Mouse (Mus musculus) kidney, postnatal 0 days (tissue): ENCODE data around the gene Rpa1. TPM values are rescaled to one million over a fixed set of nuclear protein-coding genes. Genes with fewer than 3 reads are reported as not detected.

Experiments used
- ATAC-seq: fragments of 200-750 bp; cut with Nextera tagmentation; replicated peaks from 2 replicates; pipeline ENCODE4 v1.8.0; 2017; ENCODE audit warnings: low read depth, moderate number of reproducible peaks, moderate TSS enrichment, moderate library complexity; ENCODE audit not compliant: low FRiP score
- DNase-seq: peaks from one replicate; pipeline ENCODE4 v3.0.0-alpha.2; 2016; ENCODE audit warnings: low spot score
- H3K27ac ChIP-seq: fragments of 300-500 bp; sonication (generic); 2 replicates; pipeline ENCODE4 v1.5.1; 2014; ENCODE audit warnings: mild to moderate bottlenecking
- H3K27me3 ChIP-seq: fragments of 300-500 bp; sonication (generic); 2 replicates; pipeline ENCODE4 v1.6.1; 2014; ENCODE audit warnings: low read length, mixed read lengths; ENCODE audit not compliant: insufficient read depth
- H3K36me3 ChIP-seq: fragments of 300-500 bp; sonication (generic); 2 replicates; pipeline ENCODE4 v1.6.1; 2014; ENCODE audit warnings: low read length, mixed read lengths; ENCODE audit not compliant: insufficient read depth
- H3K4me1 ChIP-seq: fragments of 300-500 bp; sonication (generic); replicated peaks from 2 replicates; pipeline ENCODE4 v1.6.1; 2014; ENCODE audit warnings: antibody characterized with exemption, low read length, mixed read lengths; ENCODE audit not compliant: insufficient read depth
- H3K4me2 ChIP-seq: fragments of 300-500 bp; sonication (generic); 2 replicates; pipeline ENCODE4 v1.6.1; 2014; ENCODE audit warnings: mild to moderate bottlenecking, low read length, moderate library complexity, mixed read lengths
- H3K4me3 ChIP-seq: fragments of 300-500 bp; sonication (generic); replicated peaks from 2 replicates; pipeline ENCODE4 v1.5.1; 2014; ENCODE audit warnings: low read depth, low read length
- H3K9ac ChIP-seq: fragments of 300-500 bp; sonication (generic); 2 replicates; pipeline ENCODE4 v1.6.1; 2014; ENCODE audit warnings: low read depth, low read length
- H3K9me3 ChIP-seq: fragments of 300-500 bp; sonication (generic); replicated peaks from 2 replicates; pipeline ENCODE4 v1.6.1; 2016; ENCODE audit warnings: low read length, inconsistent platforms, mixed read lengths
- CTCF ChIP-seq: IDR thresholded peaks from 2 replicates; pipeline ENCODE4 v1.5.1; 2016; ENCODE audit warnings: antibody characterized with exemption, low read depth, mild to moderate bottlenecking, moderate library complexity
- WGBS: fragments of 180-500 bp; shearing (Covaris S2); extraction: QIAGEN DNeasy Blood & Tissue Kit; methylation state at CpG from one replicate; pipeline ENCODE4 v1.1.7; 2014; 5-methylcytosine and 5-hydroxymethylcytosine counted together
- polyA plus RNA-seq: library from polyadenylated mRNA; unstranded; fragments of >200 nt; fragmentation: Nextera tagmentation; extraction: Ambion mirVana; gene quantifications from 2 replicates; pipeline ENCODE4 v1.2.1, GENCODE M21; 2015

Rpa1 gene
- polyA plus RNA-seq, 1 experiment from 2014 or later, result 70.7 TPM

DNA sequence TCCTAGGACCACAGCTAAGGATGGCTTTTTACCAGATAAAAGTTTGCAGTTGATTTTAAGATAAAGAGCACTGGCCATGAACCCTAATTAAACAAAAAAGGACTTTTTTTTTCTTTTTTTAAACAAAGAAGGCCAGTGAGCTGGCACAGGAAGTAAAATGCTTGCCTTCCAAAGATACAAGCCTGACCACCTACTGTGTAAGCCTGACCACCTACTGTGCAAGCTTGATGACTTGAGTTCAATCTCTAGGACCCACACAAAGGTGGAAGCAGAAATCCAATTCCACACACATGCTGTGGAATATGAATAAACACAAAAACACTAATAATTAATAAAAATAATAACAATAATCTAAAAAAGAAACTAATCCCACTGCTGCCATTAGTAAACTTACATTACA, 3.1 kb upstream of the Rpa1 start:
- Histone ChIP-seq H3K4me1 (no peaks in the 10 kb centered on the region), H3K27ac (no peak overlapping the region), H3K9ac (no peak overlapping the region), H3K4me3 (no peak overlapping the region), H3K4me2 (no peak overlapping the region), H3K36me3 (no peaks in the 10 kb centered on the region), H3K27me3 (no peaks in the 10 kb centered on the region), H3K9me3 (no peaks in the 10 kb centered on the region)
- no peak for DNase-seq
- no peak for TF ChIP-seq CTCF
- no peak for ATAC-seq

DNA sequence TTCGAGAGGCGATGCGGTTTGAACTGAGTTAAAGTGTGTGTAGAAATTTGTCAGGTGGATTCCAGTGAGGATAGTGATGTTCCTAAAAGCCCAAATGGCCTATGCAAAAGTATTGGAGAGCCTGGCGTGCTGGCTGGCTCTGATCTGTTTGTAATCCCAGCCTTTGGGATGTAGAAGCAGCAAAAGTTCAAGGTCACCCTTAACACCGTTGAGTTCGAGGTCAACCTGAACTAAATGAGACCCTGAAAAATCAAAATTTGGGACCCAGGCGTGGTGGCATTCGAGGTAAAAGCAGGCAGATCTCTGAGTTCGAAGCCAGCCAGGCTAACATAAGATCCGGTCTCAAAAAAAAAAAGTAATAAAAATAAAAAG, 752 bp upstream of the Rpa1 start:
- TF ChIP-seq CTCF, result no peak
- Histone ChIP-seq H3K36me3 (no peaks in the 10 kb centered on the region), H3K4me1 (no peaks in the 10 kb centered on the region), H3K4me3 (peak overlapping the region; percentile 81), H3K9me3 (no peaks in the 10 kb centered on the region), H3K4me2 (peak overlapping the region; percentile 75), H3K27me3 (no peaks in the 10 kb centered on the region), H3K27ac (peak overlapping the region; percentile 61; the same call in 1 of the 2 replicates), H3K9ac (peak overlapping the region; percentile 56)
- DNase-seq (no peak), ATAC-seq (no peak)
- 41% methylated on average over 10 of the region's 10 CpGs for WGBS

GRCm38 (mm10) chr11:75347596-75347995, 528 bp downstream of the Rpa1 start:
- under 1% methylated on average over 10 of the region's 10 CpGs for WGBS
- no peaks in the 10 kb centered on the region for H3K4me1 ChIP-seq

DNA sequence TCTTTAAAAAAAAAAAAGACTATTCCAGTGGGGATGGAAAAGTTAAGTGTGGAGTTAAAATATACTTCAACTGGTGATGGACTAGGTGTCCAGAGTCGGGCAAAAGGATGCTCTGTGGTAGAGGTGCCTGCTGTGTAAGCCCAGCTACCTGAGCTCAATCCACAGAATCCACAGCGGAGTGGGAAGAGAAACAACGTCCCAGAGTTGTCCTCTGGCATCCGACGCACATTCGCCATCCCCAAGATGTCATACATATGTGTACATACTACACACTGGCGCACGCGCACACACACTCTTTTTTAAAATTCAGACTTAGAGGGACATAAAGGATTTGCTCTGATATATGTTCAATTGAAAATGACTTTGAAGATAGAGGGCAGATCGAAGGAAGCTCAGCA, 937 bp downstream of the Rpa1 start:
- DNase-seq (no peak), ATAC-seq (no peak)
- no peaks in the 10 kb centered on the region for H3K4me1 ChIP-seq
- H3K9ac ChIP-seq, result peak overlapping the region; percentile 85; the same call in 1 of the 2 replicates
- no peaks in the 10 kb centered on the region for H3K36me3 ChIP-seq
- H3K27ac ChIP-seq, result no peak overlapping the region
- 39% methylated on average over 10 of the region's 10 CpGs for WGBS
- H3K4me3 ChIP-seq, result peak overlapping the region; percentile 81; the same call in 1 of the 2 replicates
- no peaks in the 10 kb centered on the region for H3K9me3 ChIP-seq
- H3K4me2 ChIP-seq, result peak overlapping the region; percentile 75
- no peak for TF ChIP-seq CTCF
- H3K27me3 ChIP-seq, result no peaks in the 10 kb centered on the region

More at GRCm38 (mm10) chr11:75347596-75347995, 528 bp downstream of the Rpa1 start:
- Histone ChIP-seq H3K4me2 (peak overlapping the region; percentile 75), H3K27me3 (no peaks in the 10 kb centered on the region), H3K4me3 (peak overlapping the region; percentile 81), H3K9me3 (no peaks in the 10 kb centered on the region), H3K36me3 (no peaks in the 10 kb centered on the region), H3K27ac (peak overlapping the region; percentile 55; the same call in 1 of the 2 replicates), H3K9ac (peak overlapping the region; percentile 85)
- ATAC-seq, result no peak
- no peak for TF ChIP-seq CTCF
- DNase-seq, result no peak

- ATAC-seq (no peak), DNase-seq (no peak)
- peak overlapping the region; percentile 23; the same call in 1 of the 2 replicates for H3K4me2 ChIP-seq
- no peaks in the 10 kb centered on the region for H3K27me3 ChIP-seq
- no peak for TF ChIP-seq CTCF
- H3K27ac ChIP-seq, result no peak overlapping the region
- 42% methylated on average over 3 of the region's 4 CpGs for WGBS
- no peaks in the 10 kb centered on the region for H3K36me3 ChIP-seq
- no peak overlapping the region for H3K4me3 ChIP-seq
- no peaks in the 10 kb centered on the region for H3K4me1 ChIP-seq
- H3K9me3 ChIP-seq, result no peaks in the 10 kb centered on the region
- H3K9ac ChIP-seq, result no peak overlapping the region
Measured at GRCm38 (mm10) chr11:75346556-75347187, 1.5 kb downstream of the Rpa1 start.

GRCm38 (mm10) chr11:75344716-75345115, 3.4 kb downstream of the Rpa1 start:
- H3K4me1 ChIP-seq, result no peaks in the 10 kb centered on the region
- H3K9ac ChIP-seq, result no peak overlapping the region
- H3K4me3 ChIP-seq, result no peak overlapping the region
- no peaks in the 10 kb centered on the region for H3K27me3 ChIP-seq
- no peak for ATAC-seq
- H3K4me2 ChIP-seq, result no peak overlapping the region
- 86% methylated on average over 5 of the region's 5 CpGs for WGBS
- no peak overlapping the region for H3K27ac ChIP-seq
- TF ChIP-seq CTCF, result no peak
- no peaks in the 10 kb centered on the region for H3K9me3 ChIP-seq
- H3K36me3 ChIP-seq, result peaks cover 12% of the 10 kb centered on the region
- no peak for DNase-seq

GRCm38 (mm10) chr11:75344163-75344562, 4.0 kb downstream of the Rpa1 start:
- Histone ChIP-seq H3K9me3 (no peaks in the 10 kb centered on the region), H3K36me3 (peaks cover 12% of the 10 kb centered on the region), H3K27me3 (no peaks in the 10 kb centered on the region), H3K4me1 (no peaks in the 10 kb centered on the region), H3K4me2 (no peak overlapping the region), H3K27ac (no peak overlapping the region), H3K4me3 (no peak overlapping the region), H3K9ac (no peak overlapping the region)
- ATAC-seq (no peak), DNase-seq (peak; percentile 42)
- TF ChIP-seq CTCF, result no peak
- WGBS, result 48% methylated on average over 2 of the region's 2 CpGs
